22 mouse cellular contexts compared by ENCODE assay signal in the genomic region with DNA sequence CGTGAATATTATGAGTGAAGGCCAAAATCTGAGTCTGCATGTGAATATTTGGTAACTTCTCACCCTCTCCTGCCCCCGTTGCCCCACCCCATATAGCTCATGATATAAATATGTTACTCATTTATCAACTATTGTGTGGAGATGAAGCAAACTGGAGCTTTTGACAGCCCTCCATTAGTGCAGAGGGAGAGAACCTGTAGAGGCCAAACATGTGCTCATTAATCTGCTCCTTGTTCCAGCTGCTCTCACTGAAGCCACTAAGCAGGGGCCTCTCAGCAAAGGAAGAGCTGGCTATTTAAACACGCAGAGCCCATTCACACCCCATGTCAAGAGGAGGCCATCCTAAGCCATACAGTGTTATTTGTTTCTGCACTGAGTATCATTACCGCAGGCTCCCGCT.
DNase-seq lines count a peak whose midpoint lies in the region; ATAC-seq and TF ChIP-seq lines count a peak whose summit lies in the region.
"Had no signal": no experiment of that assay in that cellular context is flagged by ENCODE, and none has a peak within 500 bp of the region (broad histone marks: within the 10 kb centered on the region; RNA-seq: fewer than 3 reads in every experiment).

No protein-coding gene starts in this region.

- no peak overlapping the region for H3K27ac ChIP-seq in forebrain, embryonic 11.5 days (ENCODE audit: low read depth, low read length)
- no peak overlapping the region for H3K27ac ChIP-seq in forebrain, embryonic 16.5 days (ENCODE audit: low read length)
- no peak overlapping the region for H3K27ac ChIP-seq in lung, embryonic 14.5 days (ENCODE audit: low read depth)
- no peak overlapping the region for H3K27ac ChIP-seq in lung, postnatal 0 days (ENCODE audit: low read length)
- H3K27ac ChIP-seq in stomach, embryonic 15.5 days: no peak overlapping the region
- H3K27ac ChIP-seq: embryonic facial prominence, embryonic 13.5 days; heart, embryonic 15.5 days; hindbrain, embryonic 15.5 days had no signal

- no peak overlapping the region for H3K4me3 ChIP-seq in forebrain, embryonic 11.5 days (ENCODE audit: low read depth, low read length)
- no peak overlapping the region for H3K4me3 ChIP-seq in forebrain, embryonic 16.5 days (replicated peaks; ENCODE audit: low read length)
- H3K4me3 ChIP-seq in lung, embryonic 14.5 days (ENCODE audit: low read depth, low read length): no peak overlapping the region
- no peak overlapping the region for H3K4me3 ChIP-seq in lung, postnatal 0 days (ENCODE audit: low read depth, low read length)
- no peak overlapping the region for H3K4me3 ChIP-seq in stomach, embryonic 15.5 days (replicated peaks)
- H3K4me3 ChIP-seq: embryonic facial prominence, embryonic 13.5 days; heart, embryonic 15.5 days; hindbrain, embryonic 15.5 days had no signal

- H3K4me2 ChIP-seq in forebrain, embryonic 11.5 days (ENCODE audit: low read depth, low read length, severe bottlenecking): no peak overlapping the region
- H3K4me2 ChIP-seq in forebrain, embryonic 16.5 days (ENCODE audit: low read length): no peak overlapping the region
- H3K4me2 ChIP-seq in lung, embryonic 14.5 days: no peak overlapping the region
- H3K4me2 ChIP-seq in lung, postnatal 0 days (replicated peaks; ENCODE audit: low read depth, low read length): no peak overlapping the region
- no peak overlapping the region for H3K4me2 ChIP-seq in stomach, embryonic 15.5 days
- H3K4me2 ChIP-seq: embryonic facial prominence, embryonic 13.5 days; heart, embryonic 11.5 days; heart, embryonic 15.5 days; hindbrain, embryonic 15.5 days had no signal

- no peaks in the 10 kb centered on the region for H3K9me3 ChIP-seq in forebrain, embryonic 11.5 days (ENCODE audit: control insufficient read depth, low read length)
- no peaks in the 10 kb centered on the region for H3K9me3 ChIP-seq in forebrain, embryonic 16.5 days (ENCODE audit: control insufficient read depth, low read length)
- H3K9me3 ChIP-seq in lung, embryonic 14.5 days (ENCODE audit: low read depth, low read length): no peaks in the 10 kb centered on the region
- no peaks in the 10 kb centered on the region for H3K9me3 ChIP-seq in lung, postnatal 0 days (ENCODE audit: low read length)
- H3K9me3 ChIP-seq in stomach, embryonic 15.5 days: no peaks in the 10 kb centered on the region
- H3K9me3 ChIP-seq: embryonic facial prominence, embryonic 13.5 days; heart, embryonic 15.5 days; hindbrain, embryonic 15.5 days had no signal

- peak; percentile 78; the same call in 1 of the 2 replicates for ATAC-seq in forebrain, embryonic 11.5 days (replicated peaks; ENCODE audit: low FRiP score)
- no peak for ATAC-seq in forebrain, embryonic 16.5 days
- ATAC-seq in lung, embryonic 14.5 days (ENCODE audit: insufficient read depth): peak; percentile 54; the same call in 1 of the 2 replicates
- no peak for ATAC-seq in lung, postnatal 0 days
- ATAC-seq in stomach, embryonic 15.5 days (ENCODE audit: insufficient read depth, low FRiP score, low read depth): peak; percentile 35; the same call in 1 of the 2 replicates
- ATAC-seq: intestine, embryonic 16.5 days; Patski had no signal

- no peaks in the 10 kb centered on the region for H3K4me1 ChIP-seq in forebrain, embryonic 11.5 days (replicated peaks; ENCODE audit: control insufficient read depth, insufficient read depth, low read length)
- H3K4me1 ChIP-seq in forebrain, embryonic 16.5 days (replicated peaks; ENCODE audit: control insufficient read depth, insufficient read depth, low read length): no peaks in the 10 kb centered on the region
- no peaks in the 10 kb centered on the region for H3K4me1 ChIP-seq in lung, embryonic 14.5 days (ENCODE audit: insufficient read depth)
- H3K4me1 ChIP-seq in lung, postnatal 0 days (ENCODE audit: insufficient read depth, low read depth, low read length): no peaks in the 10 kb centered on the region
- H3K4me1 ChIP-seq in stomach, embryonic 15.5 days: no peaks in the 10 kb centered on the region
- H3K4me1 ChIP-seq: embryonic facial prominence, embryonic 13.5 days; heart, embryonic 15.5 days; hindbrain, embryonic 15.5 days had no signal

- no peak for TF ChIP-seq EP300 in lung, postnatal 0 days (IDR thresholded peaks at IDR 0.05)

- no peaks in the 10 kb centered on the region for H3K27me3 ChIP-seq in forebrain, embryonic 11.5 days (ENCODE audit: control insufficient read depth, insufficient read depth, low read length)
- no peaks in the 10 kb centered on the region for H3K27me3 ChIP-seq in forebrain, embryonic 16.5 days (replicated peaks; ENCODE audit: control insufficient read depth, insufficient read depth, low read length)
- no peaks in the 10 kb centered on the region for H3K27me3 ChIP-seq in lung, embryonic 14.5 days (ENCODE audit: insufficient read depth, low read length)
- no peaks in the 10 kb centered on the region for H3K27me3 ChIP-seq in lung, postnatal 0 days (replicated peaks; ENCODE audit: insufficient read depth, low read length)
- no peaks in the 10 kb centered on the region for H3K27me3 ChIP-seq in stomach, embryonic 15.5 days (replicated peaks)
- H3K27me3 ChIP-seq: embryonic facial prominence, embryonic 13.5 days; heart, embryonic 15.5 days; hindbrain, embryonic 15.5 days had no signal

- TF ChIP-seq CTCF in lung, embryonic 14.5 days (IDR thresholded peaks at IDR 0.05; ENCODE audit: low read depth): no peak
- TF ChIP-seq CTCF in lung, postnatal 0 days (IDR thresholded peaks at IDR 0.05): no peak

- H3K36me3 ChIP-seq in forebrain, embryonic 11.5 days (ENCODE audit: control insufficient read depth, insufficient read depth, low read length): no peaks in the 10 kb centered on the region
- no peaks in the 10 kb centered on the region for H3K36me3 ChIP-seq in forebrain, embryonic 16.5 days (ENCODE audit: control insufficient read depth, insufficient read depth)
- H3K36me3 ChIP-seq in lung, embryonic 14.5 days (ENCODE audit: insufficient read depth): no peaks in the 10 kb centered on the region
- H3K36me3 ChIP-seq in lung, postnatal 0 days (ENCODE audit: insufficient read depth, low read length): no peaks in the 10 kb centered on the region
- no peaks in the 10 kb centered on the region for H3K36me3 ChIP-seq in stomach, embryonic 15.5 days
- H3K36me3 ChIP-seq: embryonic facial prominence, embryonic 13.5 days; heart, embryonic 15.5 days; hindbrain, embryonic 15.5 days had no signal

- DNase-seq in forebrain, embryonic 11.5 days (ENCODE audit: low spot score): no peak
- DNase-seq in lung, embryonic 14.5 days: no peak
- no peak for DNase-seq in lung, postnatal 0 days (ENCODE audit: low spot score)
- peak; percentile 5 for DNase-seq in Muller cell, postnatal 12 days (ENCODE audit: inconsistent ontology term)
- no peak for DNase-seq in heart, adult 8-10 months (ENCODE audit: low spot score)
- DNase-seq in thymus, postnatal 25 days: no peak
- DNase-seq: adrenal gland, adult 2 months; adrenal gland, postnatal 36 days; cerebellum, adult 11 months; cerebellum, adult 8-10 months; cerebellum, postnatal 14 days; gastrocnemius, postnatal 36 days; heart, adult 11 months; heart, postnatal 14 days had no signal

- no peak overlapping the region for H3K9ac ChIP-seq in forebrain, embryonic 11.5 days (ENCODE audit: low read length)
- no peak overlapping the region for H3K9ac ChIP-seq in forebrain, embryonic 16.5 days (replicated peaks; ENCODE audit: low read depth, low read length)
- H3K9ac ChIP-seq in lung, embryonic 14.5 days: no peak overlapping the region
- H3K9ac ChIP-seq in lung, postnatal 0 days (replicated peaks; ENCODE audit: low read depth): no peak overlapping the region
- H3K9ac ChIP-seq in stomach, embryonic 15.5 days: no peak overlapping the region
- H3K9ac ChIP-seq: embryonic facial prominence, embryonic 13.5 days; heart, embryonic 15.5 days; hindbrain, embryonic 15.5 days had no signal

- WGBS in forebrain, embryonic 11.5 days: 50% methylated on average over 5 of the region's 5 CpGs
- 40% methylated on average over 5 of the region's 5 CpGs for WGBS in forebrain, embryonic 16.5 days
- 55% methylated on average over 5 of the region's 5 CpGs for WGBS in lung, embryonic 14.5 days
- 55% methylated on average over 5 of the region's 5 CpGs for WGBS in lung, postnatal 0 days
- WGBS in stomach, embryonic 15.5 days: 44% methylated on average over 5 of the region's 5 CpGs

Comparison
In these comparisons a context has a peak if more than half of its experiments do, and no peak if none do; other contexts are left out.
1. ATAC-seq: peak in forebrain, embryonic 11.5 days (single experiment), lung, embryonic 14.5 days (single experiment) and stomach, embryonic 15.5 days (single experiment); none in forebrain, embryonic 16.5 days (single experiment) and lung, postnatal 0 days (single experiment).